Mouse (Mus musculus): ENCODE measurements around the gene Prdx2. TPM values are rescaled to one million over a fixed set of nuclear protein-coding genes. Genes with fewer than 3 reads are reported as not detected.
A peak's percentile ranks its signal among the peaks of the same experiment; 100 is the strongest.

The Prdx2 gene
- total RNA-seq, 2 experiments from 2014 or later: 151 to 245 TPM

GRCm38 (mm10) chr8:84975434-84975833, 6.0 kb downstream of the Prdx2 start:
- intact Hi-C loops (cut with DNase I): loop anchor here (1.0 to 10.0 kb wide), 4 partner anchors 15 to 311 kb away; partner anchors contain the start of genes Calr, Dhps, Hook2 and Ier2
- peak overlapping the region; percentile 100 for H3K27ac ChIP-seq
- peak; percentile 66 for DNase-seq
- H3K4me3 ChIP-seq: peak overlapping the region; percentile 89
- TF ChIP-seq CTCF (IDR thresholded peaks at IDR 0.05): peak; percentile 88

GRCm38 (mm10) chr8:84976031-84976762, 6.8 kb downstream of the Prdx2 start:
- H3K4me3 ChIP-seq: peak overlapping the region; percentile 89
- no peak; the same call in 1 of the 2 replicates for TF ChIP-seq CTCF (IDR thresholded peaks at IDR 0.05)
- H3K27ac ChIP-seq: peak overlapping the region; percentile 100
- intact Hi-C loops (cut with DNase I): loop anchor here (5.0 to 10.0 kb wide), 3 partner anchors 96 to 311 kb away; partner anchors contain the start of genes Calr, Dhps and Ier2
- DNase-seq: peak; percentile 96

- peak overlapping the region; percentile 100 for H3K27ac ChIP-seq
- DNase-seq: no peak
- intact Hi-C loops (cut with DNase I): loop anchor here (5.0 to 10.0 kb wide), 3 partner anchors 95 to 312 kb away; partner anchors contain the start of genes Calr, Dhps and Ier2
- no peak for TF ChIP-seq CTCF (IDR thresholded peaks at IDR 0.05)
- peak overlapping the region; percentile 89 for H3K4me3 ChIP-seq
Observed at GRCm38 (mm10) chr8:84976763-84977434, 7.5 kb downstream of the Prdx2 start.

GRCm38 (mm10) chr8:84977435-84978247, 8.3 kb downstream of the Prdx2 start:
- intact Hi-C loops (cut with DNase I): loop anchor here (5.0 to 10.0 kb wide), 3 partner anchors 95 to 313 kb away; partner anchors contain the start of genes Calr, Dhps and Ier2
- peak overlapping the region; percentile 100 for H3K27ac ChIP-seq

GRCm38 (mm10) chr8:84978248-84978940, 9.0 kb downstream of the Prdx2 start, which contains the start of gene Junb:
Junb (minus strand) TSS chr8:84978718.
- no peak for TF ChIP-seq CTCF (IDR thresholded peaks at IDR 0.05)
- intact Hi-C loops (cut with DNase I): loop anchor here (5.0 to 10.0 kb wide), 3 partner anchors 94 to 314 kb away; partner anchors contain the start of genes Calr, Dhps and Ier2
- Histone ChIP-seq H3K4me3 (peak within 1 kb of the TSS; percentile 89), H3K27ac (peak within 1 kb of the TSS; percentile 100)
- peak; percentile 97 for DNase-seq

More at GRCm38 (mm10) chr8:84977435-84978247, 8.3 kb downstream of the Prdx2 start:
- peak overlapping the region; percentile 89 for H3K4me3 ChIP-seq
- DNase-seq: peak; percentile 77
- no peak for TF ChIP-seq CTCF (IDR thresholded peaks at IDR 0.05)

GRCm38 (mm10) chr8:84979599-84980421, 10.4 kb downstream of the Prdx2 start:
- DNase-seq: peak; percentile 93
- intact Hi-C loops (cut with DNase I): loop anchor here (5.0 to 10.0 kb wide), 3 partner anchors 92 to 315 kb away; partner anchors contain the start of genes Calr, Dhps and Ier2
- no peak for TF ChIP-seq CTCF (IDR thresholded peaks at IDR 0.05)
- Histone ChIP-seq H3K4me3 (peak overlapping the region; percentile 89), H3K27ac (peak overlapping the region; percentile 100)

GRCm38 (mm10) chr8:84980622-84981358, 11.4 kb downstream of the Prdx2 start:
- intact Hi-C loops (cut with DNase I): no loop called here
- Histone ChIP-seq H3K27ac (peak overlapping the region; percentile 100), H3K4me3 (peak overlapping the region; percentile 89)
- peak; percentile 81 for DNase-seq
- TF ChIP-seq CTCF (IDR thresholded peaks at IDR 0.05): no peak

GRCm38 (mm10) chr8:84981644-84982498, 12.5 kb downstream of the Prdx2 start:
- intact Hi-C loops (cut with DNase I): no loop called here
- peak; percentile 26 for DNase-seq
- H3K4me3 ChIP-seq: no peak overlapping the region
- no peak for TF ChIP-seq CTCF (IDR thresholded peaks at IDR 0.05)
- peak overlapping the region; percentile 100 for H3K27ac ChIP-seq

GRCm38 (mm10) chr8:84982499-84983011, 13.2 kb downstream of the Prdx2 start:
- no peak for TF ChIP-seq CTCF (IDR thresholded peaks at IDR 0.05)
- H3K4me3 ChIP-seq: no peak overlapping the region
- peak overlapping the region; percentile 100; the same call in 1 of the 2 replicates for H3K27ac ChIP-seq
- intact Hi-C loops (cut with DNase I): no loop called here
- no peak for DNase-seq
